Mouse (Mus musculus) heart, embryonic 13.5 days (tissue): Measurements from ENCODE around the gene Dock8. TPM values are rescaled to one million over a fixed set of nuclear protein-coding genes. Genes with fewer than 3 reads are reported as not detected.

Experiments
- ATAC-seq: fragments of 200-750 bp; cut with Nextera tagmentation; 2 replicates; pipeline ENCODE4 v1.8.0; 2017; ENCODE audit warnings: moderate TSS enrichment; ENCODE audit not compliant: insufficient number of reproducible peaks, low FRiP score, low TSS enrichment; ENCODE audit errors: extremely low read depth
- H3K27ac ChIP-seq: fragments of 300-500 bp; sonication (generic); replicated peaks from 2 replicates; pipeline ENCODE4 v1.5.1; 2015; ENCODE audit warnings: moderate library complexity, mild to moderate bottlenecking, inconsistent platforms
- H3K27me3 ChIP-seq: fragments of 300-500 bp; sonication (generic); replicated peaks from 2 replicates; pipeline ENCODE4 v1.6.1; 2015; ENCODE audit warnings: mild to moderate bottlenecking, inconsistent platforms
- H3K36me3 ChIP-seq: fragments of 300-500 bp; sonication (generic); 2 replicates; pipeline ENCODE4 v1.6.1; 2015; ENCODE audit warnings: mild to moderate bottlenecking, inconsistent platforms
- H3K4me1 ChIP-seq: fragments of 300-500 bp; sonication (generic); 2 replicates; pipeline ENCODE4 v1.6.1; 2015; ENCODE audit warnings: inconsistent platforms
- H3K4me2 ChIP-seq: fragments of 300-500 bp; sonication (generic); 2 replicates; pipeline ENCODE4 v1.6.1; 2015; ENCODE audit warnings: inconsistent platforms, mild to moderate bottlenecking, moderate library complexity
- H3K4me3 ChIP-seq: fragments of 300-500 bp; sonication (generic); 2 replicates; pipeline ENCODE4 v1.5.1; 2015; ENCODE audit warnings: moderate library complexity, mild to moderate bottlenecking, inconsistent platforms
- H3K9ac ChIP-seq: fragments of 300-500 bp; sonication (generic); 2 replicates; pipeline ENCODE4 v1.6.1; 2015; ENCODE audit warnings: inconsistent platforms, mild to moderate bottlenecking, moderate library complexity
- H3K9me3 ChIP-seq: fragments of 300-500 bp; sonication (generic); 2 replicates; pipeline ENCODE4 v1.6.1; 2016; ENCODE audit warnings: inconsistent platforms
- WGBS: fragments of 180-500 bp; shearing (Covaris S2); methylation state at CpG from one replicate; pipeline ENCODE4 v1.1.7; 2015; ENCODE audit warnings: mixed read lengths; 5-methylcytosine and 5-hydroxymethylcytosine counted together
- polyA plus RNA-seq: library from polyadenylated mRNA; unstranded; fragments of >200 nt; fragmentation: Nextera tagmentation; extraction: Ambion mirVana; gene quantifications from 2 replicates; pipeline ENCODE4 v1.2.1, GENCODE M21; 2015

The Dock8 gene
- polyA plus RNA-seq, 1 experiment from 2014 or later, result 2.6 TPM

GRCm38 (mm10) chr19:25200081-25200860, 200.9 kb downstream of the Dock8 start:
- H3K4me2 ChIP-seq, result no peak overlapping the region
- H3K27me3 ChIP-seq, result no peaks in the 10 kb centered on the region
- peaks cover 25% of the 10 kb centered on the region for H3K4me1 ChIP-seq
- WGBS, result 43% methylated on average over 13 of the region's 13 CpGs
- H3K4me3 ChIP-seq, result no peak overlapping the region
- H3K36me3 ChIP-seq, result 0 out of 2 replicates have a peak, but pooled peaks cover 3% of the 10 kb centered on the region
- H3K9ac ChIP-seq, result peak overlapping the region; percentile 21; the same call in 1 of the 2 replicates
- no peak for ATAC-seq
- peak overlapping the region; percentile 17; the same call in 1 of the 2 replicates for H3K27ac ChIP-seq
- no peaks in the 10 kb centered on the region for H3K9me3 ChIP-seq

GRCm38 (mm10) chr19:25203077-25203476, 203.7 kb downstream of the Dock8 start:
- peaks cover 27% of the 10 kb centered on the region for H3K4me1 ChIP-seq
- no peak for ATAC-seq

GRCm38 (mm10) chr19:25206969-25207368, 207.6 kb downstream of the Dock8 start:
- Histone ChIP-seq H3K27ac (no peak overlapping the region), H3K9me3 (no peaks in the 10 kb centered on the region), H3K9ac (no peak overlapping the region), H3K4me2 (no peak overlapping the region), H3K4me3 (no peak overlapping the region), H3K4me1 (peaks cover 14% of the 10 kb centered on the region), H3K27me3 (peaks cover 13% of the 10 kb centered on the region; the same call in 1 of the 2 replicates), H3K36me3 (no peaks in the 10 kb centered on the region)
- WGBS, result 71% methylated on average over 12 of the region's 12 CpGs
- no peak for ATAC-seq

More at GRCm38 (mm10) chr19:25203077-25203476, 203.7 kb downstream of the Dock8 start:
- no peak overlapping the region for H3K4me3 ChIP-seq
- peaks cover 8% of the 10 kb centered on the region; the same call in 1 of the 2 replicates for H3K27me3 ChIP-seq
- no peak overlapping the region for H3K4me2 ChIP-seq
- H3K9me3 ChIP-seq, result no peaks in the 10 kb centered on the region
- 81% methylated on average over 12 of the region's 12 CpGs for WGBS
- no peak overlapping the region for H3K27ac ChIP-seq
- 0 out of 2 replicates have a peak, but pooled peaks cover 3% of the 10 kb centered on the region for H3K36me3 ChIP-seq
- no peak overlapping the region for H3K9ac ChIP-seq

- 24% methylated on average over 23 of the region's 23 CpGs for WGBS
Measured at GRCm38 (mm10) chr19:25207731-25208361, 208.5 kb downstream of the Dock8 start.

GRCm38 (mm10) chr19:25208596-25209110, 209.3 kb downstream of the Dock8 start:
- no peak for ATAC-seq
- H3K27ac ChIP-seq, result no peak overlapping the region
- H3K27me3 ChIP-seq, result peaks cover 13% of the 10 kb centered on the region; the same call in 1 of the 2 replicates
- peaks cover 14% of the 10 kb centered on the region for H3K4me1 ChIP-seq
- no peak overlapping the region for H3K4me2 ChIP-seq
- no peak overlapping the region for H3K4me3 ChIP-seq
- WGBS, result 73% methylated on average over 11 of the region's 11 CpGs
- H3K9ac ChIP-seq, result no peak overlapping the region
- H3K9me3 ChIP-seq, result no peaks in the 10 kb centered on the region
- H3K36me3 ChIP-seq, result no peaks in the 10 kb centered on the region

More at GRCm38 (mm10) chr19:25207731-25208361, 208.5 kb downstream of the Dock8 start:
- H3K9ac ChIP-seq, result peak overlapping the region; percentile 67
- no peaks in the 10 kb centered on the region for H3K36me3 ChIP-seq
- no peaks in the 10 kb centered on the region for H3K9me3 ChIP-seq
- H3K27me3 ChIP-seq, result peaks cover 13% of the 10 kb centered on the region; the same call in 1 of the 2 replicates
- H3K4me1 ChIP-seq, result peaks cover 14% of the 10 kb centered on the region
- H3K27ac ChIP-seq, result no peak overlapping the region
- 0 out of 2 replicates have a peak overlapping the region, but pooled peaks have one; percentile 3 for H3K4me3 ChIP-seq
- ATAC-seq, result no peak
- peak overlapping the region; percentile 51 for H3K4me2 ChIP-seq

GRCm38 (mm10) chr19:25220611-25221010, 221.3 kb downstream of the Dock8 start:
- H3K4me3 ChIP-seq, result no peak overlapping the region
- WGBS, result 44% methylated on average over 2 of the region's 2 CpGs

GRCm38 (mm10) chr19:25221964-25222640, 222.8 kb downstream of the Dock8 start:
- H3K4me3 ChIP-seq, result no peak overlapping the region
- no peak for ATAC-seq
- 57% methylated on average over 9 of the region's 9 CpGs for WGBS

More at GRCm38 (mm10) chr19:25220611-25221010, 221.3 kb downstream of the Dock8 start:
- H3K9me3 ChIP-seq, result 0 out of 2 replicates have a peak, but pooled peaks cover 2% of the 10 kb centered on the region
- H3K9ac ChIP-seq, result no peak overlapping the region
- peaks cover 6% of the 10 kb centered on the region for H3K4me1 ChIP-seq
- H3K4me2 ChIP-seq, result no peak overlapping the region
- H3K27me3 ChIP-seq, result no peaks in the 10 kb centered on the region
- no peaks in the 10 kb centered on the region for H3K36me3 ChIP-seq
- ATAC-seq, result no peak
- no peak overlapping the region for H3K27ac ChIP-seq

GRCm38 (mm10) chr19:25230058-25230974, 231.0 kb downstream of the Dock8 start:
- no peak overlapping the region for H3K4me2 ChIP-seq
- H3K4me1 ChIP-seq, result peaks cover 12% of the 10 kb centered on the region
- no peaks in the 10 kb centered on the region for H3K36me3 ChIP-seq
- WGBS, result 75% methylated on average over 4 of the region's 4 CpGs
- peak overlapping the region; percentile 46; the same call in 1 of the 2 replicates for H3K27ac ChIP-seq
- H3K27me3 ChIP-seq, result peaks cover 6% of the 10 kb centered on the region
- no peak overlapping the region for H3K9ac ChIP-seq
- H3K4me3 ChIP-seq, result no peak overlapping the region
- ATAC-seq, result no peak
- no peaks in the 10 kb centered on the region for H3K9me3 ChIP-seq

More at GRCm38 (mm10) chr19:25221964-25222640, 222.8 kb downstream of the Dock8 start:
- Histone ChIP-seq H3K9ac (no peak overlapping the region), H3K27me3 (no peaks in the 10 kb centered on the region), H3K4me2 (no peak overlapping the region), H3K4me1 (peaks cover 6% of the 10 kb centered on the region), H3K9me3 (0 out of 2 replicates have a peak, but pooled peaks cover 2% of the 10 kb centered on the region), H3K27ac (no peak overlapping the region), H3K36me3 (no peaks in the 10 kb centered on the region)

GRCm38 (mm10) chr19:25230975-25231334, 231.6 kb downstream of the Dock8 start:
- no peak for ATAC-seq
- Histone ChIP-seq H3K27ac (peak overlapping the region; percentile 46; the same call in 1 of the 2 replicates), H3K4me1 (peaks cover 12% of the 10 kb centered on the region), H3K9ac (no peak overlapping the region), H3K36me3 (no peaks in the 10 kb centered on the region), H3K27me3 (peaks cover 10% of the 10 kb centered on the region), H3K9me3 (no peaks in the 10 kb centered on the region), H3K4me3 (no peak overlapping the region), H3K4me2 (no peak overlapping the region)
- 56% methylated on average over 4 of the region's 4 CpGs for WGBS

GRCm38 (mm10) chr19:25232032-25232431, 232.7 kb downstream of the Dock8 start:
- no peak overlapping the region for H3K9ac ChIP-seq
- no peak overlapping the region for H3K27ac ChIP-seq
- H3K36me3 ChIP-seq, result no peaks in the 10 kb centered on the region
- no peak overlapping the region for H3K4me3 ChIP-seq
- peaks cover 16% of the 10 kb centered on the region for H3K4me1 ChIP-seq
- no peak overlapping the region for H3K4me2 ChIP-seq
- no peaks in the 10 kb centered on the region for H3K9me3 ChIP-seq
- 58% methylated on average over 10 of the region's 10 CpGs for whole genome bisulfite sequencing
- no peak for ATAC-seq
- H3K27me3 ChIP-seq, result peaks cover 16% of the 10 kb centered on the region
